Mouse (Mus musculus) CD4-positive naive resting alpha-beta T cell, adult 76 days (primary cell): ENCODE measurements around the gene Tmeff2. TPM values are rescaled to one million over a fixed set of nuclear protein-coding genes. Genes with fewer than 3 reads are reported as not detected.

Source experiments
- total RNA-seq: library from RNA; stranded (reverse); gene quantifications from one replicate; pipeline ENCODE4 v1.2.4, GENCODE M21; 2023

The Tmeff2 gene
- total RNA-seq = not detected

DNA sequence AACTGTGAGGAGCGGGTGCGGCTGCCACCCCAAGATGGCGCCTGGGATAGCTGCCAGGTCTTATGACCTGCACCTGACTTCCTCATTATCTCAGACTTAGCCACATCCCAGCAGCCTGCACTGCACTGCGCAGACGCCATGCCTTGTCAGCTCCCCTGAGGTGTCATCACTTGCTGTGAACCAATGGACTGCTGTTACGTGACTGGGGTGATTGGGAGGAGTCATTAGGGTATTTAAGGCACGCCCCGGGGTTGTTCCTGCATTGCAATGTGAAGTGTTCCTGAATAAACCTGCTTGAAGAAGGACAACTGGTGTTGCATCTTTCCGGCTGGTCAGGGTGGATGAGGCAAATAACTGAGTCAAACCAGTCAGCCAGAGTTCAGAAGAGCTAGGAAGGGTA lies at the start of gene Tmeff2:
Gene Tmeff2, plus strand, starts transcription at position 262 of the 400 bp plus-strand sequence.

